Mouse (Mus musculus): ENCODE results near the gene Ascc2. TPM values are rescaled to one million over a fixed set of nuclear protein-coding genes. Genes with fewer than 3 reads are reported as not detected.

Gene Ascc2
- polyA plus RNA-seq, 1 experiment, result 57.6 TPM

GRCm38 (mm10) chr11:4730913-4731312 lies 93.4 kb downstream of the Ascc2 start:
- TF ChIP-seq MAX (IDR thresholded peaks at IDR 0.05; ENCODE audit: low read depth) (no peak), USF1 (IDR thresholded peaks at IDR 0.05; ENCODE audit: low read depth) (no peak), MYOD1 (IDR thresholded peaks at IDR 0.05; ENCODE audit: control insufficient read depth in 1 of 3, insufficient read length in 2 of 3, low read depth in 2 of 3) (no peak), POLR2A (IDR thresholded peaks at IDR 0.05; ENCODE audit: insufficient read length, low read depth) (no peak), E2F4 (IDR thresholded peaks at IDR 0.05; ENCODE audit: insufficient read depth) (no peak), REST (IDR thresholded peaks at IDR 0.05; ENCODE audit: insufficient read depth, insufficient read length) (no peak), CEBPB (IDR thresholded peaks at IDR 0.05; ENCODE audit: insufficient read depth, poor library complexity, severe bottlenecking) (no peak), TCF3 (IDR thresholded peaks at IDR 0.05; ENCODE audit: insufficient read length, low read depth) (no peak), TCF12 (IDR thresholded peaks at IDR 0.05; ENCODE audit: insufficient read depth, poor library complexity, severe bottlenecking) (no peak), MYOG (IDR thresholded peaks at IDR 0.05; ENCODE audit: control insufficient read depth in 1 of 3, insufficient read depth in 1 of 3, insufficient read length in 2 of 3, low read depth in 2 of 3) (no peak), SRF (IDR thresholded peaks at IDR 0.05; ENCODE audit: control insufficient read depth, insufficient read length, low read depth) (no peak), POLR2AphosphoS2 (IDR thresholded peaks at IDR 0.05; ENCODE audit: insufficient read length, low read depth) (no peak)

GRCm38 (mm10) chr11:4731781-4732180 lies 94.2 kb downstream of the Ascc2 start:
- Histone ChIP-seq H3K27me3 (ENCODE audit: control insufficient read depth, insufficient read depth, insufficient read length) (no peaks in the 10 kb centered on the region), H3K4me3 (no peak overlapping the region), H3K36me3 (ENCODE audit: control insufficient read depth, insufficient read depth) (no peaks in the 10 kb centered on the region), H3K4me2 (ENCODE audit: low read depth) (no peak overlapping the region), H3K79me2 (ENCODE audit: control insufficient read depth, insufficient read depth) (no peaks in the 10 kb centered on the region), H3ac (ENCODE audit: control insufficient read depth, insufficient read length) (no peak overlapping the region)
- TF ChIP-seq USF1 (IDR thresholded peaks at IDR 0.05; ENCODE audit: low read depth) (no peak), REST (IDR thresholded peaks at IDR 0.05; ENCODE audit: insufficient read depth, insufficient read length) (no peak), E2F4 (IDR thresholded peaks at IDR 0.05; ENCODE audit: insufficient read depth) (no peak), POLR2A (IDR thresholded peaks at IDR 0.05; ENCODE audit: insufficient read length, low read depth) (no peak), SRF (IDR thresholded peaks at IDR 0.05; ENCODE audit: control insufficient read depth, insufficient read length, low read depth) (no peak), MYOG (IDR thresholded peaks at IDR 0.05; ENCODE audit: control insufficient read depth in 1 of 3, insufficient read depth in 1 of 3, insufficient read length in 2 of 3, low read depth in 2 of 3) (no peak), TCF3 (IDR thresholded peaks at IDR 0.05; ENCODE audit: insufficient read length, low read depth) (no peak), POLR2AphosphoS2 (IDR thresholded peaks at IDR 0.05; ENCODE audit: insufficient read length, low read depth) (no peak), MAX (IDR thresholded peaks at IDR 0.05; ENCODE audit: low read depth) (no peak), TCF12 (IDR thresholded peaks at IDR 0.05; ENCODE audit: insufficient read depth, poor library complexity, severe bottlenecking) (no peak), MYOD1 (IDR thresholded peaks at IDR 0.05; ENCODE audit: control insufficient read depth in 1 of 3, insufficient read length in 2 of 3, low read depth in 2 of 3) (no peak), CEBPB (IDR thresholded peaks at IDR 0.05; ENCODE audit: insufficient read depth, poor library complexity, severe bottlenecking) (no peak)

More at GRCm38 (mm10) chr11:4730913-4731312, 93.4 kb downstream of the Ascc2 start:
- no peak overlapping the region for H3K4me2 ChIP-seq (ENCODE audit: low read depth)
- no peak overlapping the region for H3K4me3 ChIP-seq
- H3ac ChIP-seq (ENCODE audit: control insufficient read depth, insufficient read length), result no peak overlapping the region
- H3K27me3 ChIP-seq (ENCODE audit: control insufficient read depth, insufficient read depth, insufficient read length), result no peaks in the 10 kb centered on the region
- H3K79me2 ChIP-seq (ENCODE audit: control insufficient read depth, insufficient read depth), result no peaks in the 10 kb centered on the region
- H3K36me3 ChIP-seq (ENCODE audit: control insufficient read depth, insufficient read depth), result no peaks in the 10 kb centered on the region

GRCm38 (mm10) chr11:4734179-4734578 lies 96.6 kb downstream of the Ascc2 start:
- no peak for TF ChIP-seq REST (IDR thresholded peaks at IDR 0.05; ENCODE audit: insufficient read depth, insufficient read length)
- no peak for TF ChIP-seq POLR2A (IDR thresholded peaks at IDR 0.05; ENCODE audit: insufficient read length, low read depth)
- no peak for TF ChIP-seq MAX (IDR thresholded peaks at IDR 0.05; ENCODE audit: low read depth)
- no peak for TF ChIP-seq CEBPB (IDR thresholded peaks at IDR 0.05; ENCODE audit: insufficient read depth, poor library complexity, severe bottlenecking)
- no peak for TF ChIP-seq POLR2AphosphoS2 (IDR thresholded peaks at IDR 0.05; ENCODE audit: insufficient read length, low read depth)
- no peak for TF ChIP-seq USF1 (IDR thresholded peaks at IDR 0.05; ENCODE audit: low read depth)
- TF ChIP-seq E2F4 (IDR thresholded peaks at IDR 0.05; ENCODE audit: insufficient read depth), result no peak
- TF ChIP-seq MYOG (IDR thresholded peaks at IDR 0.05; ENCODE audit: control insufficient read depth in 1 of 3, insufficient read depth in 1 of 3, insufficient read length in 2 of 3, low read depth in 2 of 3), result no peak
- TF ChIP-seq TCF3 (IDR thresholded peaks at IDR 0.05; ENCODE audit: insufficient read length, low read depth), result no peak

More at GRCm38 (mm10) chr11:4734179-4734578, 96.6 kb downstream of the Ascc2 start:
- Histone ChIP-seq H3K27me3 (ENCODE audit: control insufficient read depth, insufficient read depth, insufficient read length) (no peaks in the 10 kb centered on the region), H3K4me2 (ENCODE audit: low read depth) (no peak overlapping the region), H3ac (ENCODE audit: control insufficient read depth, insufficient read length) (no peak overlapping the region), H3K79me2 (ENCODE audit: control insufficient read depth, insufficient read depth) (no peaks in the 10 kb centered on the region), H3K4me3 (no peak overlapping the region), H3K36me3 (ENCODE audit: control insufficient read depth, insufficient read depth) (no peaks in the 10 kb centered on the region)

Other genes with a start within 250 kb of the Ascc2 start
- 0.10 TPM for gene Hormad2, start 196.6 kb upstream of the Ascc2 start, polyA plus RNA-seq (2012; fragmentation: generic; extraction: Trizol)
- 26.9 TPM for gene Mtmr3, start 42.9 kb upstream of the Ascc2 start, polyA plus RNA-seq (2012; fragmentation: generic; extraction: Trizol)
- not detected for gene Gm11032, start 17.7 kb upstream of the Ascc2 start, polyA plus RNA-seq (2012; fragmentation: generic; extraction: Trizol)
- gene Uqcr10, start 66.6 kb downstream of the Ascc2 start, polyA plus RNA-seq (2012; fragmentation: generic; extraction: Trizol), result 1,278 TPM
- gene Zmat5, start 66.9 kb downstream of the Ascc2 start, polyA plus RNA-seq (2012; fragmentation: generic; extraction: Trizol), result 57.4 TPM
- gene Cabp7, start 109.0 kb downstream of the Ascc2 start, polyA plus RNA-seq (2012; fragmentation: generic; extraction: Trizol), result 0.08 TPM
- gene Nf2, start 211.8 kb downstream of the Ascc2 start, polyA plus RNA-seq (2012; fragmentation: generic; extraction: Trizol), result 51.1 TPM
- gene Nipsnap1, start 236.2 kb downstream of the Ascc2 start, polyA plus RNA-seq (2012; fragmentation: generic; extraction: Trizol), result 7.2 TPM